25 mouse cellular contexts compared by ENCODE assay signal in the genomic region with DNA sequence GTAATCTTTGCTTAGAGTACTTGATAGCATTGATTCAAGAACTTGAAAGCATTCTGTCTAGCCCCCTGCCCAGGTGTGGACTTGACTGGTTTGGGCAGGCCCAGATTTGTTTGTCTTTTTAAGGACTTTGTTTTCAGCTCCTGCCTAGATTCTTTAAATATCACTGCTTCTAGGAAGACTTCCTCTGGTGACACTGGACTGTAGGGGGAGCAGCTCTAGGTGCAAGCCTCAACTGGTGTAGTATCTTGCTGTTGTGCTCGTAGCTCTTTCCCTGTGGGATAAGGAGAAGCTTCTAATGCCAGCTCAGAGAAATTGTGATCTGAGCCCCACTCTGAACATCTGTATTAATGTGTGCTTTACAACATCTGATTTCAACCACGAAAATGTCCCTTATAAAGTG. TPM values are rescaled to one million over a fixed set of nuclear protein-coding genes. Genes with fewer than 3 reads are reported as not detected.
DNase-seq lines count a peak whose midpoint lies in the region; ATAC-seq and TF ChIP-seq lines count a peak whose summit lies in the region.
"Had no signal": no experiment of that assay in that cellular context is flagged by ENCODE, and none has a peak within 500 bp of the region (broad histone marks: within the 10 kb centered on the region; RNA-seq: fewer than 3 reads in every experiment).

No protein-coding gene starts in this region.

- H3K4me3 ChIP-seq in kidney, postnatal 0 days (replicated peaks; ENCODE audit: low read depth, low read length), result no peak overlapping the region
- no peak overlapping the region for H3K4me3 ChIP-seq in thymus, adult 2 months (ENCODE audit: control insufficient read depth, insufficient read depth, low read length)
- H3K4me3 ChIP-seq: erythroblast, embryonic 14.5 days; forebrain, embryonic 12.5 days; heart, adult 2 months; hindbrain, embryonic 13.5 days; liver, embryonic 12.5 days; midbrain, embryonic 10.5 days; stomach, embryonic 15.5 days had no signal

- no peak for DNase-seq in kidney, postnatal 0 days (ENCODE audit: low spot score)
- no peak for DNase-seq in kidney, postnatal 10 days
- peak; percentile 5 for DNase-seq in thymus, adult 2 months
- no peak for DNase-seq in thymus, postnatal 0 days (ENCODE audit: low spot score)
- DNase-seq in ZHBTc4 (ENCODE audit: low read depth, low spot score), result peak; percentile 73
- DNase-seq in cerebellum, postnatal 25 days, result no peak
- DNase-seq: adrenal gland, adult 2 months; B cell, adult 2 months; cerebellum, adult 11 months; cerebellum, adult 9-11 months; gastrocnemius, postnatal 36 days; heart, adult 2 months; heart, postnatal 36 days; kidney, adult 8-10 months; lung, embryonic 14.5 days; lung, postnatal 4 days; thymus, adult 18-20 months had no signal

- no peaks in the 10 kb centered on the region for H3K36me3 ChIP-seq in kidney, postnatal 0 days (ENCODE audit: insufficient read depth, low read length)
- no peaks in the 10 kb centered on the region for H3K36me3 ChIP-seq in thymus, adult 2 months (ENCODE audit: control insufficient read depth, insufficient read depth, low read length)
- H3K36me3 ChIP-seq: hindbrain, embryonic 13.5 days; liver, embryonic 12.5 days; stomach, embryonic 15.5 days had no signal

- ATAC-seq in kidney, postnatal 0 days (replicated peaks; ENCODE audit: low FRiP score, low read depth), result no peak
- no peak for ATAC-seq in monocyte, adult 5-6 weeks (replicated peaks; ENCODE audit: insufficient number of reproducible peaks, low FRiP score, low TSS enrichment, poor library complexity, severe bottlenecking)
- ATAC-seq: liver, embryonic 12.5 days; midbrain, embryonic 16.5 days had no signal

- no peak overlapping the region for H3K9ac ChIP-seq in kidney, postnatal 0 days (ENCODE audit: low read depth, low read length)
- H3K9ac ChIP-seq: forebrain, embryonic 12.5 days; hindbrain, embryonic 13.5 days; liver, embryonic 12.5 days; lung, embryonic 14.5 days; stomach, embryonic 15.5 days had no signal

- TF ChIP-seq POLR2A in thymus, adult 2 months (IDR thresholded peaks at IDR 0.05; ENCODE audit: control insufficient read depth, extremely low read depth, insufficient read depth, low read length, poor library complexity), result no peak

- 72% methylated on average over 2 of the region's 2 CpGs for WGBS in kidney, postnatal 0 days
- WGBS in thymus, adult 2 months, result 89% methylated on average over 2 of the region's 2 CpGs

- no peak overlapping the region for H3K27ac ChIP-seq in kidney, postnatal 0 days
- no peak overlapping the region for H3K27ac ChIP-seq in thymus, adult 2 months (ENCODE audit: control insufficient read depth, insufficient read depth, low read length)
- H3K27ac ChIP-seq: forebrain, embryonic 12.5 days; heart, adult 2 months; hindbrain, embryonic 13.5 days; liver, embryonic 12.5 days; midbrain, embryonic 10.5 days; stomach, embryonic 15.5 days had no signal

- H3K9me3 ChIP-seq in kidney, postnatal 0 days (replicated peaks; ENCODE audit: low read length), result no peaks in the 10 kb centered on the region
- H3K9me3 ChIP-seq: forebrain, embryonic 12.5 days; liver, embryonic 12.5 days; midbrain, embryonic 10.5 days; stomach, embryonic 15.5 days had no signal

- no peak overlapping the region for H3K4me2 ChIP-seq in kidney, postnatal 0 days (ENCODE audit: low read length)
- H3K4me2 ChIP-seq: forebrain, embryonic 12.5 days; hindbrain, embryonic 13.5 days; liver, embryonic 12.5 days; lung, embryonic 14.5 days; stomach, embryonic 15.5 days had no signal

- no peaks in the 10 kb centered on the region for H3K27me3 ChIP-seq in kidney, postnatal 0 days (ENCODE audit: insufficient read depth, low read length)
- no peaks in the 10 kb centered on the region for H3K27me3 ChIP-seq in thymus, adult 2 months (ENCODE audit: control insufficient read depth, insufficient read depth, low read length)
- H3K27me3 ChIP-seq: forebrain, embryonic 12.5 days; hindbrain, embryonic 13.5 days; liver, embryonic 12.5 days; stomach, embryonic 15.5 days had no signal

- no peaks in the 10 kb centered on the region for H3K4me1 ChIP-seq in kidney, postnatal 0 days (replicated peaks; ENCODE audit: insufficient read depth, low read length)
- no peaks in the 10 kb centered on the region for H3K4me1 ChIP-seq in thymus, adult 2 months (replicated peaks; ENCODE audit: control insufficient read depth, insufficient read depth, low read length)
- H3K4me1 ChIP-seq: forebrain, embryonic 12.5 days; hindbrain, embryonic 13.5 days; liver, embryonic 12.5 days; midbrain, embryonic 10.5 days; stomach, embryonic 15.5 days had no signal

- TF ChIP-seq CTCF in kidney, postnatal 0 days (IDR thresholded peaks at IDR 0.05; ENCODE audit: low read depth), result peak; percentile 5; the same call in 1 of the 2 replicates
- no peak for TF ChIP-seq CTCF in thymus, adult 2 months (IDR thresholded peaks at IDR 0.05; ENCODE audit: borderline replicate concordance, control insufficient read depth, extremely low read depth, insufficient read depth, low read length, poor library complexity)

RNA-seq across cellular contexts. Expression of a gene that starts 10.9 kb away (rescaled TPM):
- polyA plus RNA-seq in kidney, postnatal 0 days (2015; fragmentation: Nextera tagmentation; extraction: Ambion mirVana), result 12.7 and 15.7 TPM in 2 replicates
- 16.0 and 21.9 TPM in 2 replicates for polyA plus RNA-seq in thymus, adult 2 months (2012; rRNA removed)
- 39.4 and 43.2 TPM in 2 replicates for polyA plus RNA-seq in thymus, postnatal 0 days (2015; fragmentation: Nextera tagmentation; extraction: Ambion mirVana)
- 6.6 to 20.8 TPM (median 15.9 TPM) in 3 replicates for total RNA-seq in monocyte, adult 5-6 weeks (2017)

Comparison
In these comparisons a context has a peak if more than half of its experiments do, and no peak if none do; other contexts are left out.
1. DNase-seq: peak in thymus, adult 2 months (single experiment) and ZHBTc4 (single experiment); none in kidney, postnatal 0 days (single experiment), kidney, postnatal 10 days (single experiment), thymus, postnatal 0 days (single experiment) and cerebellum, postnatal 25 days (0 of 2).